ENCODE assay signal across 8 mouse cellular contexts in the genomic region with DNA sequence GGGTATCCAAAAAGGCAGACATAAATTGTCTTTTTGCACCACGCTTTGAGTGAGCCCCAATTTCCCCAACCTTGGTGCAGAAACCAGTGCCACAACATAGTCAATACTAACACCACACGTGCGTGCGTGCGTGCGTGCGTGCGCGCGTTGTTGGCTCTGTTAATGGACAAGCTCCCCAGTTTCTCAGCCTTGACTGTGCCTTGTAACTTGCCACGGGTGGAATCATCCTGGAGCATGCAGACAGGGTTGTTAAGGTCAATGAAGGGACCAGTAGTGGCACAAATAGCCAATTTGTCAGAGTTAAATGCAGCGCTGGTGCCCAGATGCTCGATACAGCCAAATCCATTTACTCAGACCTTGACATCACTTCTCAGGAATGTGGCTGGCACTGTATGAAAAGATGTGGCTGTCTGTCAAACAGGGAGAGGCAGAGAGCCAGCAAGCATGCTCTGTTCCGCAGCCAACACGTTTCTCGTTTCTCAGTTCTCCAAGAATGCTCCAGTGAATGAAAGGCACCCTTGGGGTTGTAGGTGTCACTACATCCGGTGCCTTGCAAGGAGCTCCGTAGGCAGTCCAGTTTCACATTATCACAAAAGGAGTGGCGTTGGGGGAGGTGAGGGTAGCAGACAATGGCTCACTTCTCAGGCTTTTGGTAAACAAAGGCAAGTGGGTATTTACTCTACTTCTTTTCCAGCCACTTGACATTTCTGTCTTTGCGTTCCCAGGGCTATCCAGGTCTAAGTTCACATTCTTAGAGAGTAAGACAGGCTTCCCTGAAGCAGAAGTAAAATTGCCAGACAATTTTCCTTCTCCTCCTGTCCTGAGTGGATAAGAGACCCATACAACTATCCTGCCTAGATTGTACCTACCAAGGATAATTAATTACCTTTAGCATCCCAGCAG. TPM values are rescaled to one million over a fixed set of nuclear protein-coding genes. Genes with fewer than 3 reads are reported as not detected.
DNase-seq lines count a peak whose midpoint lies in the region; ATAC-seq lines count a peak whose summit lies in the region.

No protein-coding gene starts in this region.

- no peaks in the 10 kb centered on the region for H3K36me3 ChIP-seq in embryonic facial prominence, embryonic 10.5 days (replicated peaks)
- no peaks in the 10 kb centered on the region for H3K36me3 ChIP-seq in heart, embryonic 16.5 days (ENCODE audit: control insufficient read depth, insufficient read depth)
- H3K36me3 ChIP-seq in midbrain, embryonic 15.5 days (replicated peaks) = no peaks in the 10 kb centered on the region

- H3K9ac ChIP-seq in heart, embryonic 16.5 days (ENCODE audit: low read length) = no peak overlapping the region
- no peak overlapping the region for H3K9ac ChIP-seq in midbrain, embryonic 15.5 days

- H3K27me3 ChIP-seq in embryonic facial prominence, embryonic 10.5 days (replicated peaks; ENCODE audit: low read depth, poor library complexity, severe bottlenecking) = no peaks in the 10 kb centered on the region
- no peaks in the 10 kb centered on the region for H3K27me3 ChIP-seq in heart, embryonic 16.5 days (ENCODE audit: control insufficient read depth, insufficient read depth, low read length)
- H3K27me3 ChIP-seq in midbrain, embryonic 15.5 days (replicated peaks) = no peaks in the 10 kb centered on the region

- peak; percentile 81 for ATAC-seq in heart, embryonic 16.5 days (replicated peaks; ENCODE audit: extremely low read depth, insufficient read depth, low FRiP score)
- peak; percentile 77 for ATAC-seq in midbrain, embryonic 15.5 days (replicated peaks)

- WGBS in embryonic facial prominence, embryonic 10.5 days = 52% methylated on average over 20 of the region's 20 CpGs
- WGBS in heart, embryonic 16.5 days = 45% methylated on average over 20 of the region's 20 CpGs
- WGBS in midbrain, embryonic 15.5 days = 47% methylated on average over 20 of the region's 20 CpGs

- H3K4me1 ChIP-seq in embryonic facial prominence, embryonic 10.5 days = peaks cover 11% of the 10 kb centered on the region
- H3K4me1 ChIP-seq in heart, embryonic 16.5 days (ENCODE audit: control insufficient read depth, insufficient read depth, low read length) = peaks cover 6% of the 10 kb centered on the region
- H3K4me1 ChIP-seq in midbrain, embryonic 15.5 days = no peaks in the 10 kb centered on the region

- peak overlapping the region; percentile 53 for H3K4me2 ChIP-seq in heart, embryonic 16.5 days (ENCODE audit: low read depth, low read length)
- peak overlapping the region; percentile 3; the same call in 1 of the 2 replicates for H3K4me2 ChIP-seq in midbrain, embryonic 15.5 days

- H3K9me3 ChIP-seq in embryonic facial prominence, embryonic 10.5 days = no peaks in the 10 kb centered on the region
- no peaks in the 10 kb centered on the region for H3K9me3 ChIP-seq in heart, embryonic 16.5 days (replicated peaks; ENCODE audit: control insufficient read depth, low read length)
- no peaks in the 10 kb centered on the region for H3K9me3 ChIP-seq in midbrain, embryonic 15.5 days

- DNase-seq in ovary, postnatal 36 days (ENCODE audit: low spot score) = peak; percentile 12
- no peak for DNase-seq in ovary, postnatal 10 days (ENCODE audit: low spot score)
- peak; percentile 19 for DNase-seq in embryonic facial prominence, embryonic 10.5 days (ENCODE audit: low spot score)
- DNase-seq in kidney, postnatal 36 days = peak; percentile 39 to 53
- DNase-seq in thymus, postnatal 10 days (ENCODE audit: low spot score in 2 of 2) = no peak
- DNase-seq in cerebellum, adult 8-10 months = no peak

- H3K27ac ChIP-seq in embryonic facial prominence, embryonic 10.5 days (replicated peaks) = peak overlapping the region; percentile 6; the same call in 1 of the 2 replicates
- H3K27ac ChIP-seq in heart, embryonic 16.5 days (ENCODE audit: low read length) = peak overlapping the region; percentile 54
- no peak overlapping the region for H3K27ac ChIP-seq in midbrain, embryonic 15.5 days

- no peak overlapping the region for H3K4me3 ChIP-seq in embryonic facial prominence, embryonic 10.5 days
- no peak overlapping the region; the same call in 1 of the 2 replicates for H3K4me3 ChIP-seq in heart, embryonic 16.5 days (ENCODE audit: low read length)
- H3K4me3 ChIP-seq in midbrain, embryonic 15.5 days = no peak overlapping the region

RNA-seq across cellular contexts. Expression of gene Usp27x, which starts 53.2 kb away (rescaled TPM):
- polyA plus RNA-seq in embryonic facial prominence, embryonic 10.5 days (2016; fragmentation: Nextera tagmentation; extraction: Ambion mirVana) = 0.57 and 0.64 TPM in 2 replicates
- 0.26 and 0.28 TPM in 2 replicates for polyA plus RNA-seq in heart, embryonic 16.5 days (2015; fragmentation: Nextera tagmentation; extraction: Ambion mirVana)
- polyA plus RNA-seq in midbrain, embryonic 15.5 days (2015; fragmentation: Nextera tagmentation; extraction: Ambion mirVana) = 2.8 and 3.7 TPM in 2 replicates

Comparison
In these comparisons a context has a peak if more than half of its experiments do, and no peak if none do; other contexts are left out.
1. DNase-seq: peak in ovary, postnatal 36 days (single experiment), embryonic facial prominence, embryonic 10.5 days (single experiment) and kidney, postnatal 36 days (2 of 2); none in ovary, postnatal 10 days (single experiment), thymus, postnatal 10 days (0 of 2) and cerebellum, adult 8-10 months (single experiment).